Mouse (Mus musculus) A20 (cell line): ENCODE results near the gene Sycp2.
"Not testable (repeated sequence)": the region's sequence is repeated elsewhere in the genome, so short reads cannot be mapped to it uniquely, and the experiment has no call there.

Source experiments
- DNase-seq: peaks from one replicate; pipeline ENCODE4 v3.0.0-alpha.2; 2011; ENCODE audit warnings: low read depth, low spot score

Sycp2 gene

GRCm38 (mm10) chr2:178413481-178414260, 6.2 kb upstream of the Sycp2 start:
- DNase-seq, result no peak

DNA sequence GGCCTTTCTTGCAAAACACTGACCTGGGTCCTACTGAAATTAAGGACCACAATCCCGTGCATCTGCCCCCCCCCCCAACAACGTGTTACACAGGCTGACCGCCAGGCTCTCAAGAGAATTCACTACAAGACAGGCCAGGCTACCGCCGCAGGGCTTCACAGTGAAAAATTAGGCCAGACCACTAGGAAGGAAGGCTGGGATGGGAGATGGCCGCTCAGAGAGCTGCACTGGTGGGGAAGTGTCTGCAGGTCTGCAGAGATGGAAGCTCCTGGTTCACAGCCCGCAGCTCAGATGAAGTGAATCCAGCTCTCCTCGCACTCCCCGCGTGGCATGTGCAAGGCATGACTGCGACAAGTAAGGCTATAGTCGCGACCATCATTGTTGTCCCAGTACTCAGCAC, 5.6 kb upstream of the Sycp2 start:
- no peak for DNase-seq

- no peak for DNase-seq
Measured at GRCm38 (mm10) chr2:178412598-178412997, 5.1 kb upstream of the Sycp2 start.

DNA sequence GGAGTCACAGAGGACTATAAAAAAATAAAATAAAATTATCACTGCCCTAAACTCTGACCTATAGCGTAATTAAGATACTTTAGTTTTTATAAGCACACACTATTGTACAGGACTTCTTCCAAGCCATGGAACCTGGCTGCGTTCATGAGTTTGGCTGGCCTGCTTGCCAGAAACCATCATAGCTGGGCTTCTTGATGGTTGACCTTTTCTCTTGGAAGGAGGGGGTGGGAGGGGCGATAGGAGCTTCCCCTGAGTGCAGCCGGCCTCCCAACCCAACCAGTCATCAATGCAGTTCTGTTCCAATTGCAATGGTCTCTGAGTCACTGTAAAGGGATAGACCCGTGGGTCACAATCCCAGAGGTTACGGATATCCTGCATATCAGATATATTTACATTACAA, 2.8 kb upstream of the Sycp2 start:
- DNase-seq, result no peak

GRCm38 (mm10) chr2:178409024-178409423, 1.5 kb upstream of the Sycp2 start:
- no peak for DNase-seq

DNA sequence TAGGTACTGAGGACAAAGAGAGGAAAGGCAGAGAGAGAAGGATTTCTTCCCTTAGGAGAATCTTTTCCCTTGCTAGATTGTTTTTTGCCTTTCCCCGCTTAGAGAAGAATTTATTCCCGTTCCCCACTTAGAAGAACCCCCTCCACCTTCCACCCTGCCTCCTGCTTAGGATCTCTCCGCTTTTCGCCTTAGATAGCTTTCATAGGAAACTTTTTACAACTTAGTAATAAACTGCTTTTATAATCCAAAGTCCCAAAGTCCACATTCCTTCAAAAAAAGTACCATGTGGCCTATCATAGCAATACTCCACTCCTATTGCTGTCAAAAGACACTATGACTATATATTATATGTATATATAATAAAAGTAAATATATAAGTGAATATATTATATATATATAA, 64.9 kb downstream of the Sycp2 start:
- DNase-seq, result no peak

- DNase-seq, result not testable (repeated sequence)
Measured at GRCm38 (mm10) chr2:178342105-178342504, 65.4 kb downstream of the Sycp2 start.

- DNase-seq, result peak; percentile 1
Measured at GRCm38 (mm10) chr2:178339044-178339443, 68.4 kb downstream of the Sycp2 start.

- peak; percentile 1 for DNase-seq
Measured at GRCm38 (mm10) chr2:178337878-178338277, 69.6 kb downstream of the Sycp2 start.

DNA sequence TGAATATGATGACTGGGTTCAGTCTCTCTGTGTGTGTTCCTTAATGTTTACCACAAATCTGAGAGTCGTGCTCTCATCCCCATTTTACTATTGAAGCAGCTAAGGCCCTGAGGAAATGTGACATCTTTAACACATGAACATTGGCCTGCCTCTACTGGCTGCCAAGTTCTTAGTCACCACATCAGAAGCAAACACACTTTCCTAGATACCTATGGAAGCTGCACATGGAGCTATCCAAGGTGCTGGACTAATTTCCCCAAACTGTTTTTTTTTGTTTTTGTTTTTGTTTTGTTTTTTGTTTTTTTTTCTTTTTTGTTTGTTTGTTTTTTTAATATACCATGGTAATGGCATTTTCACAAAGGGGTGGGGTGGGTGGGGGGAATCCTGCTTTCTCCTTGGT, 77.5 kb downstream of the Sycp2 start:
- no peak for DNase-seq

GRCm38 (mm10) chr2:178329551-178329950, 77.9 kb downstream of the Sycp2 start:
- no peak for DNase-seq

DNA sequence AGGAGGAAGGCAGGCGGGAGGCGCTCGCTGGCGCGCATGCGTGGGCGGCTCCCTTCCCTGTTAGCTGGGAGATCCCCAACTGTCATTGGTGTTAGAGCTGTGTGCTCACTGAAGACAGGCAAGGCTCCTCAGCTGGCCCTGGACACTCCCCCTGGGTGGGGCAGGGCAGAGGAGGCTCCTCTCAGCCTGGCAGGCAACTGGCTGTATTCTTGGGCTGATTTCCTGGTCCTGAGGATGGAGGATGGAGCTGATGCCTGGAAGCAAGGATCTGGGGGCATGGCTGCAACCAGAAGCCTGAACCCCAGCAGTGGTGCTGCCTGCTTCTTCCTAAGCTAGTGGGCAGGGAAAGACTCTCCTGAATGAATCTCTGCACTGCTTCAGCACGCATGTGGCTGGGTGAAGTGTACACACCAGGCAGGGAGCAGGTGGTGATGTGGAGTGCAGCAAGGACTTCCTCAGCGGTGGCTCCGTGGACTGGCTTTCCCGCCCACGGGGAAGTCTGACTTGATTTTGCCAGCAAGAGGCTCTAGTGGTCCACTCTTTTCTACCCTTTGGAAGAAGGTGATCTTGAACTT, 79.9 kb downstream of the Sycp2 start:
- DNase-seq, result no peak

GRCm38 (mm10) chr2:178326750-178327465, 80.6 kb downstream of the Sycp2 start:
- no peak for DNase-seq

DNA sequence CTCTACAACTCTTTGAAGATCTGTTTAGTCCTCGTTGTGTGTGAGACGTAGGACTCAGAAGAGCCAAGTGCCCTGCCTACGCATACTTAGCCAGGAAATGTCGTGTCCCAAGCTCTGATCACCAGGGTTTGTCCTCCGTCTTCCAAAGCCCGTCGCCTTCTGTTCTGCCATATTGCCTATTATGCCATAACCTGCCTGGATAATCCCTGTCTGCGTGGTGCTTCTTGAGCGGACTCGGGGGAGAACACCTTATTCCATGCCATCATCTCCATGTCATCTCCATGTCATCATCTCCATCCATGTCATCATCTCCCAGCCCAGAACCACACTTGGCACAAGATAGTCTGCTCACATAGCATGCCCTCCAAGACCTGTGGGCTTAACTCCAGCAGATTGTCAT, 81.4 kb downstream of the Sycp2 start:
- DNase-seq, result no peak

DNA sequence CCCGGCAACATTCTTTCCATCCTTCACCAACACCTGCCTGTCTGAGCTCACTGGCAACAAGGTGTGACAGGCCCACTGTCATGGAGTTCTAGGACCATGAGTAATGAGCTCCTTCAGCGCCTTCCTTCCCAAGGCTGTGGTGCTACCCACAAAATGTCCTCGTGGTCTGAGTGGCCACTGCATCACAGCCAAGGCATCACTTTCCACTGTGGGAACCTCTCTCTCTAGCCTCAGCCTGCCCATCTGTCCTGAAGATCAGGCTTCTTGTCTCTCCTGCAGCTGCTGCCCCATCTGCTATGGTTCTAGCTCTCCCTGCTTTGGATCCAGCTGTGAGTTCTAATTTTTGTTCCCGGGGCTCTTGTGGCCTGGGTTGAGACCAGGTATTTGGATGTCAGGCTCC, 82.7 kb downstream of the Sycp2 start:
- DNase-seq, result no peak

GRCm38 (mm10) chr2:178324410-178324809, 83.1 kb downstream of the Sycp2 start:
- no peak for DNase-seq

GRCm38 (mm10) chr2:178321271-178321670, 86.2 kb downstream of the Sycp2 start:
- no peak for DNase-seq

DNA sequence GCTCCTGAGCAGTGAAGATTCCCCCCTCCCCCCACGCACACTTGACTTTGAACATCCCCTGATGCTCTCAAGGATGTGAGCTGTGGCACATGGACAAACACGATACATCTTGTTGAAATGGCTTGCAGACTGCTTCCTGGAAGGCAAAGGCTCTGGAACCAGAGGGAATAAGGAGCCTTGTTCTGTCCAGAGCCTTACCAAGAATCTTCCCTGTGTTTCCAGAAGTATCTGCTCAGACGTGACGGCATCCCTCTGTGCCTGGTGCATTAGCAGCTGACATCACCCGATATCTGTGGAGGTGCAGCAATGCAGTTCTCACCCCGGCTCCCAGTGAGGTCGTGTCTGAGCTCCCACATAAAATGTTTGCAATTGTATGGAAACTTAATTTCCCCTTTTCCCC, 87.7 kb downstream of the Sycp2 start:
- no peak for DNase-seq

DNA sequence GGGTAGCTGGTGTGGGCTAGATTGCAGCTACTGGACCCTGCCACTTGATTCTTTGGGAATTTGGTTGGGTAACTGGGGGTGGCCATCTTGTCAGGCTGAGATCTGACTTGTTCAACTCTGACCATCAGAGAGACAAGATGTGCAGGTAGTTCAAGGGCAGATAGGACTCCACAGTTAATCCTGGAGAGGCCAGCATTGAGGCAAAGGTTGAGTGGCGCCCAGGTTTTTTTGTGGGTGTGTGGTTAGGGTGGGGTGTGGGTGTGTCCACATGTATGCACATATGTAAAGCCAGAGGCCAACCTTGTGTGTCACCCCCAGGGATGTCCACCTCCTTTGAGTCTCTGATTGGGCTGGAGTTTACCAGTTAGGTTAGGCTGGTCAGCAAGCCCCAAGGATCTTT, 91.2 kb downstream of the Sycp2 start:
- DNase-seq, result no peak

- no peak for DNase-seq
Measured at GRCm38 (mm10) chr2:178313539-178313938, 93.9 kb downstream of the Sycp2 start.

GRCm38 (mm10) chr2:178304669-178305068, 102.8 kb downstream of the Sycp2 start:
- no peak for DNase-seq

GRCm38 (mm10) chr2:178304188-178304529, 103.3 kb downstream of the Sycp2 start:
- no peak for DNase-seq
